Mouse (Mus musculus) heart, embryonic 16.5 days (tissue): Measurements from ENCODE around the gene Sbno2. TPM values are rescaled to one million over a fixed set of nuclear protein-coding genes. Genes with fewer than 3 reads are reported as not detected.
A peak's percentile ranks its signal among the peaks of the same experiment; 100 is the strongest.

ENCODE experiments used
- ATAC-seq: fragments of 200-750 bp; cut with Nextera tagmentation; replicated peaks from 2 replicates; pipeline ENCODE4 v1.8.0; 2017; ENCODE audit warnings: moderate number of reproducible peaks; ENCODE audit not compliant: insufficient read depth, low FRiP score; ENCODE audit errors: extremely low read depth
- H3K27ac ChIP-seq: fragments of 300-500 bp; sonication (generic); 2 replicates; pipeline ENCODE4 v1.5.1; 2014; ENCODE audit warnings: mild to moderate bottlenecking, low read length, control low read depth, moderate library complexity
- H3K27me3 ChIP-seq: fragments of 300-500 bp; sonication (generic); 2 replicates; pipeline ENCODE4 v1.6.1; 2014; ENCODE audit warnings: low read length, mixed read lengths; ENCODE audit not compliant: control insufficient read depth, insufficient read depth
- H3K36me3 ChIP-seq: fragments of 300-500 bp; sonication (generic); 2 replicates; pipeline ENCODE4 v1.6.1; 2014; ENCODE audit not compliant: control insufficient read depth, insufficient read depth
- H3K4me1 ChIP-seq: fragments of 300-500 bp; sonication (generic); 2 replicates; pipeline ENCODE4 v1.6.1; 2014; ENCODE audit warnings: low read length, mixed read lengths; ENCODE audit not compliant: control insufficient read depth, insufficient read depth
- H3K4me2 ChIP-seq: fragments of 300-500 bp; sonication (generic); 2 replicates; pipeline ENCODE4 v1.6.1; 2014; ENCODE audit warnings: low read depth, mild to moderate bottlenecking, control low read depth, low read length
- H3K4me3 ChIP-seq: fragments of 300-500 bp; sonication (generic); 2 replicates; pipeline ENCODE4 v1.5.1; 2014; ENCODE audit warnings: mild to moderate bottlenecking, control low read depth, low read length
- H3K9ac ChIP-seq: fragments of 300-500 bp; sonication (generic); 2 replicates; pipeline ENCODE4 v1.6.1; 2014; ENCODE audit warnings: low read length, control low read depth
- H3K9me3 ChIP-seq: fragments of 300-500 bp; sonication (generic); replicated peaks from 2 replicates; pipeline ENCODE4 v1.6.1; 2016; ENCODE audit warnings: low read length; ENCODE audit not compliant: control insufficient read depth
- WGBS: fragments of 180-500 bp; shearing (Covaris S2); extraction: QIAGEN DNeasy Blood & Tissue Kit; methylation state at CpG from one replicate; pipeline ENCODE4 v1.1.7; 2014; 5-methylcytosine and 5-hydroxymethylcytosine counted together
- polyA plus RNA-seq: library from polyadenylated mRNA; unstranded; fragments of >200 nt; fragmentation: Nextera tagmentation; extraction: Ambion mirVana; gene quantifications from 2 replicates; pipeline ENCODE4 v1.2.1, GENCODE M21; 2015

Gene Sbno2
- polyA plus RNA-seq, 1 experiment from 2014 or later = 11.7 TPM

DNA sequence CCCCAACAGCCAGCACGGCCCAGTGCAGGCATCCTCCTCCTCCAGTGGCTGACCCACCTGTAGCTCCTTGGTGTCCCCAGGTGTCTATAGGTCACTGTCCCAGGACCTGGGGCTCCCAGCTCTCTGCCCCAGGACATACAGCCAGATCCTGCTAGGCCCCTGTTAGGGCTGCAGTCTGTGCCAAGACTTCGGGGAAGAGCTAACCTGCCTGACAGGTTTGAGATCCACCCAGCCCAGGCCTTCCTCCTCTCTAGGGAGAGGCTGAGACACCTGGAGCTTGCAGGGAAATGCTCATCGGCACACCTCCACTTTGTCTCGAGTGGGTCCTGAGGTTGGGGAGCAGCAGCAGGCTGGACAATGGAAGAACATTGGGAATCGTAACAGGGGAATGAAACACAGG, 555 bp upstream of the Sbno2 start:
- Histone ChIP-seq H3K27me3 (no peaks in the 10 kb centered on the region), H3K27ac (no peak overlapping the region), H3K36me3 (no peaks in the 10 kb centered on the region), H3K9ac (no peak overlapping the region), H3K9me3 (no peaks in the 10 kb centered on the region), H3K4me2 (no peak overlapping the region), H3K4me3 (no peak overlapping the region), H3K4me1 (peaks cover 14% of the 10 kb centered on the region)
- no peak for ATAC-seq
- WGBS = 68% methylated on average over 5 of the region's 5 CpGs

DNA sequence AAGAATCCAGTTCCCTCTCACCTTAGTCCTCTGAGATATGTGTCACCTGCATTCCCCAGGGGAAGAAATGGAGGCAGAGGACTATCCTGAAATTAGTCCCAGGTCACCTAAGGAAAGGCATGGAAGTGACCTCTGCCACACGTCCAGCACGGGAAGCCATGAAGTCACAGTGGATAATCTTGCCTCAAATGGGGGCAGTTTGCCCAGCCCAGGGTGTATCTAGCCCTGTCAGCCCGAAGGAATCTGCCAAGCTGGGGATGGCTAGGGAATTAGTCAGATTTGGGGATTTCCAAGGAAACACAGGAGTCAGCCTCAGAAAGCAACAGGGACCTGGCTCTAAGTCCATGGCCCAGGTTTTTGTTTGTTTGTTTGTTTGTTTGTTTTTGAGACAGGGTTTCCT, 1.2 kb downstream of the Sbno2 start:
- Histone ChIP-seq H3K27me3 (no peaks in the 10 kb centered on the region), H3K4me2 (no peak overlapping the region), H3K36me3 (no peaks in the 10 kb centered on the region), H3K27ac (no peak overlapping the region), H3K9me3 (no peaks in the 10 kb centered on the region), H3K4me3 (no peak overlapping the region), H3K9ac (no peak overlapping the region), H3K4me1 (peaks cover 16% of the 10 kb centered on the region)
- ATAC-seq = no peak
- 80% methylated on average over 3 of the region's 3 CpGs for WGBS

DNA sequence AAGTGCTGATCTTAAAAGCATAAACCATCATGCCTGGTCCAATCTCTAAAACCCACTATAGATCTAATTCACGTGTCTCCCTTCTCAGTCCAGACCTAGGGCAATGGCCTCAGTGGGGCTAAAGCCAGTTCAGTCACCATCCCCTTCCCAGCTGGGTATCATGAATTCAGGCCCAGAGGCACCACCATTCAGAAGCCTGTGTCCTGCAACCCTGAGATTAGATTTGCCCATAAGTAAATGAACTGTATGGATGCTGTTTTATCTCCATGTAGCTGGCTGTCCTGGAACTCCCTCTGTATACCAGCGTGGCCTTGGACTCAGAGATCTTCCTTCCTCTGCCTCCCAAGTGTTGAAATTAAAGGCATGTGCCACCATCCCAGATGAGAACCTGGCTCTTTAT, 2.3 kb downstream of the Sbno2 start:
- Histone ChIP-seq H3K4me3 (no peak overlapping the region; the same call in 1 of the 2 replicates), H3K9ac (peak overlapping the region; percentile 94), H3K27ac (peak overlapping the region; percentile 67), H3K4me2 (peak overlapping the region; percentile 47; the same call in 1 of the 2 replicates), H3K9me3 (no peaks in the 10 kb centered on the region), H3K27me3 (no peaks in the 10 kb centered on the region), H3K36me3 (no peaks in the 10 kb centered on the region), H3K4me1 (peaks cover 16% of the 10 kb centered on the region)
- ATAC-seq = no peak
- 85% methylated on average over 2 of the region's 2 CpGs for WGBS

DNA sequence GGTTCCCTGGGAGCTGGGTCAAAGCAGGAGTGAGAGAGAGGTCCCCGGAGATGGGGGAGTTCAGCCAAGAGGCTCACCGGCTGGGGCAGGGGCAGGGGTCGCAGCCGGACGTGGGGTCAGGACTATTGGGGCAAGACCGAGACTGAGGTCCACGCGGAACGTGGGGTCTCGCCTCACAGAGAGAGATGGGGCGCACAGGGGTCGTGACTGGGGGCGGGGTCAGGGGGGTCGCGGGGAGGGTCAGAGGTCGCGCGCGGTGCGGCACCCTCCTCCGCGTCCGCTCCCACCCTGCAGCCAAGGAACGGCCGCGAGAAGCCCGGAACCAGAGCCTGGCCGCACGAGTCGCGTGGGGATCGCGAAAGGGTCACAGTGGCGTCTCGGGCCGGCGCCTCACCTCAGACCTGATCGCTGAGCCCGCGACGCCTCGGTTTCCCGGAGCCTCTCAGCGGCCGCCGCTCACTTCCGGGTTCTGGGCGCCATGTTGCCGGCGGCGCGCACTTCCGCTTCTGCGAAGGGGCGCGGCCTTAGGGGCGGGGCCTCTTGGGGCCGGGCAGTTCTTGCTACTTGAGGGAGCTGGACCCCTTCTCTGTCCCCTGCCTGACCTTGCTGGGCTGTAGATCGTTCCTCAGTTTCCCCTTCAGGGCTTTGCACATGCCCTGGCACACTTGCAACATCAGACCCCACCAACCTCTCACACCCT, 3.0 kb downstream of the Sbno2 start:
- WGBS = under 1% methylated on average over 59 of the region's 59 CpGs
- Histone ChIP-seq H3K4me3 (peak overlapping the region; percentile 93), H3K4me2 (peak overlapping the region; percentile 90), H3K27me3 (no peaks in the 10 kb centered on the region), H3K4me1 (peaks cover 21% of the 10 kb centered on the region), H3K27ac (peak overlapping the region; percentile 69), H3K9me3 (no peaks in the 10 kb centered on the region), H3K9ac (peak overlapping the region; percentile 94), H3K36me3 (no peaks in the 10 kb centered on the region)
- ATAC-seq = peak; percentile 89

DNA sequence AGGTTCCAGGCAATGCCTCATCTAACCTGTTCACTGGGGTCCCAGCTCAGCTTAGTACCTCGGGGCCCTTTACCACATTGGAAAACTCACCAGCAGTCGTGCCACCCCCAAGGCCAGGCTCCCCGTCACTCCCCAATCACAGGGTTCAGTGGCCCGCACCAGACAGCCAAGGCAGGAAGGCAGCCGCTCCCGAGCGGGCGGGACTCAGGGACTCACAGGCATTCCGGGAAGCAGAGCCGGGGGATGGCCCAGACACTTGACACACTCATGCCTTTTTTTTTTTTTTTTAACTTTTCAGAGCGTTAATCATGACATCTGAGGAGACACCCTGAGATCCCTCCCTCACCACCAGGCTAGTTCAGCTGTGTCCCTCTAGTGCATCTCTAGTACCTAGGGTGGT, 4.4 kb downstream of the Sbno2 start:
- 0 out of 2 replicates have a peak overlapping the region, but pooled peaks have one; percentile 28 for H3K9ac ChIP-seq
- ATAC-seq = no peak
- no peaks in the 10 kb centered on the region for H3K9me3 ChIP-seq
- 48% methylated on average over 11 of the region's 11 CpGs for WGBS
- no peaks in the 10 kb centered on the region for H3K27me3 ChIP-seq
- H3K36me3 ChIP-seq = no peaks in the 10 kb centered on the region
- peak overlapping the region; percentile 90 for H3K4me2 ChIP-seq
- H3K4me3 ChIP-seq = peak overlapping the region; percentile 93; the same call in 1 of the 2 replicates
- H3K4me1 ChIP-seq = peaks cover 34% of the 10 kb centered on the region
- H3K27ac ChIP-seq = 0 out of 2 replicates have a peak overlapping the region, but pooled peaks have one; percentile 2

DNA sequence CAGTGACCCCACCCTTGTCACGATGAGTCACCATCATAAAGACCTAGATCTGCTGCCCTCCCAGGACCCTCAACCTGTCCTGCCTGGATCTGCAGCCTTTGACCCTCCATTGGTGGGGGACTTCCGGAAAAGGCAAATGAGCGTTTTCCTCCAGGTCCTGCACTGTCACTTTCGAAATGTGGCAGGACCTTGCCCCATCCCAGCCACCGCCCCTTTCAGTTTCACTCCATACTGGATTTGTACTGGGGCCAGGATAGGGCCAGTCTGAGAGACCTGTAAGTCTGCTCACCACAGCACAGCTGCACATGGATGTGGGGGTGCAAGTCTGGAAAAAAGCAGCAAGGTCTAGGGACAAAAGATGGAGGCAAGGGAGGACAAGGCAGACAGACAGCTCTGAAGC, 6.7 kb downstream of the Sbno2 start:
- no peak for ATAC-seq
- Histone ChIP-seq H3K27ac (no peak overlapping the region), H3K4me3 (no peak overlapping the region), H3K36me3 (no peaks in the 10 kb centered on the region), H3K9me3 (no peaks in the 10 kb centered on the region), H3K4me1 (peaks cover 49% of the 10 kb centered on the region), H3K27me3 (no peaks in the 10 kb centered on the region), H3K9ac (no peak overlapping the region), H3K4me2 (no peak overlapping the region)
- 78% methylated on average over 5 of the region's 5 CpGs for WGBS

DNA sequence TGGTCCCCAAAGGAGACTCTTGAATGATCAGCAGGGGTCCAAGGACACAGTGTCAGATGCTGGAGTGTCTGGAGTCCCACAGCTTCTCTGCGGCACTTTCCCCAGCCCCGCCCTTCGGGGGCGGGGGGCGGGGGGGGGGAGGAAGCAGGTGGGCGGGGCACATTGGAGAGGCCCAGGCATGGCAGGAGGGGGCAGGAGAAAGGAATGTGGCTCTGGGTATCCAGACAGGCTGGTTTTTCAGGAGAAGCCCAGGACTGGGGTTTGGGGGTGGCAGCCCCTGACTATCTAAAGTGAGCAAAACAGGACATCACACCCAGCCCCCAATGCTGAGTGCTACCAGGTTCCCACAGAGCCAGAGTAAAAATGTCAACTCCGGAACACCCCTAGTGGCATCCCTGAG, 8.1 kb downstream of the Sbno2 start:
- peak overlapping the region; percentile 47; the same call in 1 of the 2 replicates for H3K9ac ChIP-seq
- peaks cover 48% of the 10 kb centered on the region for H3K4me1 ChIP-seq
- H3K4me3 ChIP-seq = no peak overlapping the region
- H3K27ac ChIP-seq = 0 out of 2 replicates have a peak overlapping the region, but pooled peaks have one; percentile 42
- peak overlapping the region; percentile 19; the same call in 1 of the 2 replicates for H3K4me2 ChIP-seq
- H3K36me3 ChIP-seq = no peaks in the 10 kb centered on the region
- 9% methylated on average over 6 of the region's 7 CpGs for WGBS
- ATAC-seq = peak; percentile 39; the same call in 1 of the 2 replicates
- H3K9me3 ChIP-seq = no peaks in the 10 kb centered on the region
- no peaks in the 10 kb centered on the region for H3K27me3 ChIP-seq

DNA sequence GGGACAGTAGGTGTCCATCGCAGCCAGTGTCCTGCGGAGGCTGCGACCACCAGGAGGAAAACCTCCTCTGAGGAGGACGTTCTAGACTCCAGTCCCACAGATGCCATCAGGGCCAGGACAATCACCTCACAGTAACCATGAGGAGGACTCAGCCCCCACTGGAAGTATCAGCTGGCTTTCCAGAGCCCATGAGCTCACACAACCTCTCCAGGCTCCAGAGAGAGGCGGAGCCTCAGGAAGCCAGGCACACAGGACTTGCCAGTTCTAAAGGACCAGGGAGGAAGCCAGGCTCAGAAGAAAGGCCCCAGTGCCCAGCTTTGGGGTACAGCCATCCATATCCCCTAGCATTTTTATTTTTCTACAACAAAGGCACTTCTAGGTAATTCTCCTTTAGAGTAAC, 9.8 kb downstream of the Sbno2 start:
- H3K4me3 ChIP-seq = no peak overlapping the region
- H3K36me3 ChIP-seq = no peaks in the 10 kb centered on the region
- H3K4me1 ChIP-seq = peaks cover 35% of the 10 kb centered on the region
- ATAC-seq = no peak
- no peak overlapping the region for H3K9ac ChIP-seq
- H3K27me3 ChIP-seq = no peaks in the 10 kb centered on the region
- 78% methylated on average over 5 of the region's 5 CpGs for WGBS
- H3K9me3 ChIP-seq = no peaks in the 10 kb centered on the region
- no peak overlapping the region for H3K27ac ChIP-seq
- no peak overlapping the region for H3K4me2 ChIP-seq

DNA sequence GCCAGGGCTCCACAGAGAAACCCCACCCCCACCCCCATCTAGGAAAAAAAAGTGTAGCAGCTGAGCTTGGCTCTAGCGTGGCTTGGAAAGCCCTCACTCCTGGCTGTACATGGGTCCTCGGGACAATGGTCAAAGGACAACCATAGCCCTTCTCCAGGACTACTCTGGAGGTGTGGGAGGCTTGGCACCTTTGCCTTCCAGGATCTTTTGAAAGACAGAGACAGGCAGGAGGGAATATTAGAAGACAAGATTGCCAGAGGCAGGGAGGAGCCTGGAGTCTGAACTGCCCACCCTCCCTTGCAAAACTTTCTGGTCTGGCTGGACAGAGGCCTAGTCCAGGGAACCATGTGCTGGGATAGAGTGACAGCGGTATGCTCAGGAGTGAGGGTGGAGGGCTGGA, 10.7 kb downstream of the Sbno2 start:
- Histone ChIP-seq H3K9ac (no peak overlapping the region), H3K4me3 (no peak overlapping the region), H3K36me3 (no peaks in the 10 kb centered on the region), H3K27me3 (no peaks in the 10 kb centered on the region), H3K27ac (no peak overlapping the region), H3K4me1 (peaks cover 35% of the 10 kb centered on the region), H3K9me3 (no peaks in the 10 kb centered on the region), H3K4me2 (no peak overlapping the region)
- 72% methylated on average over 3 of the region's 3 CpGs for WGBS
- no peak for ATAC-seq
